Mouse (Mus musculus) T-helper 2 cell (primary cell): ENCODE measurements around the gene Mical3.

Experiments
- in situ Hi-C: fragments of 300-600 bp; cut with MboI, MseI; formaldehyde crosslinking; loops from one replicate; pipeline ENCODE4 v1.15.1; 2025; ENCODE audit warnings: high pct_unique_total_duplicates

Gene Mical3

GRCm38 (mm10) chr6:121111448-121112055 lies 19.2 kb downstream of the Mical3 start:
- in situ Hi-C loops = no loop called here

DNA sequence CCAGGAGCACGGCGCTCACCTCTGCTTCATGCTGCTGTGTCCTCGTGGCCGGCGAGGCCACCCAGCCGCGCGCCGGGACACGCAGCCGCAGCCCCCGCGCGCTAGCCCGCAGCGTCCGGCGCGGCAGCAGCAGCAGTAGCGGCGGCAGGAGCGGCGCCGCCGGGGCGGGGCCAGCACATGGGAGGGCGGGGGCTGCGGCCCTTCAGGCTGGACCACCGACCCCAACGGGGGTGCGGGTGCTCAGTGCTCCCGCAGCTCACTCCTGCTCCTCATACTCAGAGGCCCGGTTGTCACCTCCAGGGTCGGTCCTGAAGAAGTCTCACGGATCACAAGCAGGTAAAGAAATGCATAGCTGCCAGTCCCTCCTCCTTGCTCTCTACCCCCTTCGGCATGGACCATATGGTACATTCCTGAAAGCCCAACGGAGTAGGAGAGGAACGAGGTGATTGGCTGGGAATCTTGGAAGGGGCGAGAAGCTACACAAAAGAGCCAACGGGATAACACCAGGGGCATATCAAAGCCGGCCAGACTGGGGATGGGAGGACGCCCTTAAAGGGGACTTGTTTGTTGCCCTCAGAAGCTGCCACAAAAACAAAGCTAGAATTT lies 20.7 kb downstream of the Mical3 start:
- in situ Hi-C loops = no loop called here

DNA sequence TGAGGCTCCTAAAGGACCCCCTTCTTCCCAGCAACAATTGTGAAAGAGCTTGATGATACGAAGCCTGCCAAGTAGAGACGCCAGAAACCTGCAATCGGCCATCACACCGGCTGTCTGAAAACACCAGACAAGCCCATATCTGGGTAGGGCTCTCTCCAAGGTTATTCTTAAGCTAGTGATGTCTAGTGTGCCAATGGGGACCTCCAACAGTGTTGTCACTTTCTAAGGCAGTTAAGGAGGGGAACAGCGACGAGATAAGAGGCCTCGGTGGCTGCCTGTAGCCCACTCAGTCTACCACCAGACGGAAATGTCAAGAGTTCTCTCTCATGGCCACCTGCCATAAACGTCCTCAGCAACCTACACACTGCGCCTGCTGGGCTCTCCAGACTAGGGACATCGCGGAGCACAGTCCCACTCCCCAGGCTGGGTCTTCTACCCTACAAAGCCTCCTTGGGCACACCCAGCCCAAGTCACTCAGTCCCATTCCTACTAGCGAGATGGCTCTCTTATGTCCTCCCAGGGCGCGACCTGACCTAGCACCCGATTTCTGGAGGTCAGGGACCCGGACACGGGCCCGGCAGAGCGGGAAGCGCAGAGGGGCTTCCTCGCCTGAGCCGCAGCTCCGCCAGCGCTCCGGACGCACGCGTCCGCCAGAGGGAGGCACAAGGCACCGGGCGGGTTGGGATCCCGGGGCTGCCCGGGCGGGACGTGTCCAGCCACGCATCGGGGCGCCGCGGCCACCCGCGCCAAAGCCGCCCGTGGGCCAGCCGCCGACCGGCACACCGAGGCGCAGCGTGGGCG lies 21.4 kb downstream of the Mical3 start:
- in situ Hi-C loops = no loop called here

DNA sequence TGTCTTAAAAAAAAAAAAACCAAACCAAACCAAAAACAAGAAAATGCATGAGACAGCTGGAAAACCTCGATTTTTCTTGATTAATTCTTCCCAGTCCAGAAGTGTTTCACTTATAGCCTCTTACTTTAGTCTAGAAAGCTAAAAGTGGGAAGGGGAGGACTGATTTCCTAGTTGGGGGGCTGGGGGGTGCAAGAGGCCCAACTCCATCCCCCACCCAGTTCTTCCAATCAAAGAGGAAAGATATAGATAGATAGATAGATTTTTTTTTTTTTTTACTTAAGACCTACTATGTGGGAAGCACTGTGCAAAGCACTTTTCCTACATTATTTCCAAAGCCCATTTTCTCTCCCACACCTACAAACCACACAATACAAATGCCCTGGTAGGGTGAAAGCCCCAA lies 22.7 kb downstream of the Mical3 start:
- in situ Hi-C loops = no loop called here

DNA sequence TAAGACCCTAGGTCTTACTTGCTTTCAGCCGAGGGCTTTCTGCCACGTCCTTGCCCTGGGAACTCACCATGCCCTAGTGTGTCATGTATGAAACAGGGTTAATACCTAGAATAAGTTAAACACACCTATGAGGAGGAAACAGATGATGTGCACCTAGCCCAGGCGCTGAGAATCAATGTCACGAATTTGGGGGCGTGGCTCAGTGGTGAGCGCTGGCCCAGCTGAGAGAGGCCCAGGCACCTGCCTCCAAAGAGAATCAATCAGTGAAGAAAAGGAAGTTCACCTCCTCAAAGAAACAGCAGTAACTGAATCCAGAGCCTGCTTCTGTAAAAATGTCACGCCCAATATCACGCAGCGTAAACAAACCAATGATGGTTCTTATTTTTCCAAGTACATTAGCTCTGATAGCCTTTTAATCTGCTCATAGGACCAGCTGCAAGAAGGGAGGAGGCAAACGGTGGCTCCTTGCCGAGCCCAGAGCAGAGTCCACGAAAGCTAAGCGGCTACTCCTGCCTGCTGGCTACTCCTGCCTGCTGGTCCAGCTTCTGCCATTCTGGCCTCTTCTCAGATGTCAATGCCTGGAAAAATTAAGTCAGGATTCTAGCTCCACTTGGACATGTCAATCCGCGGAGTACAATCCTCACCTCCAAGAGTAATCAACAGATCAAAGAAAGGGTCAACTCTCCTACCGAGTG lies 23.9 kb downstream of the Mical3 start:
- in situ Hi-C loops = no loop called here

GRCm38 (mm10) chr6:121105726-121106125 lies 25.1 kb downstream of the Mical3 start:
- in situ Hi-C loops = no loop called here

DNA sequence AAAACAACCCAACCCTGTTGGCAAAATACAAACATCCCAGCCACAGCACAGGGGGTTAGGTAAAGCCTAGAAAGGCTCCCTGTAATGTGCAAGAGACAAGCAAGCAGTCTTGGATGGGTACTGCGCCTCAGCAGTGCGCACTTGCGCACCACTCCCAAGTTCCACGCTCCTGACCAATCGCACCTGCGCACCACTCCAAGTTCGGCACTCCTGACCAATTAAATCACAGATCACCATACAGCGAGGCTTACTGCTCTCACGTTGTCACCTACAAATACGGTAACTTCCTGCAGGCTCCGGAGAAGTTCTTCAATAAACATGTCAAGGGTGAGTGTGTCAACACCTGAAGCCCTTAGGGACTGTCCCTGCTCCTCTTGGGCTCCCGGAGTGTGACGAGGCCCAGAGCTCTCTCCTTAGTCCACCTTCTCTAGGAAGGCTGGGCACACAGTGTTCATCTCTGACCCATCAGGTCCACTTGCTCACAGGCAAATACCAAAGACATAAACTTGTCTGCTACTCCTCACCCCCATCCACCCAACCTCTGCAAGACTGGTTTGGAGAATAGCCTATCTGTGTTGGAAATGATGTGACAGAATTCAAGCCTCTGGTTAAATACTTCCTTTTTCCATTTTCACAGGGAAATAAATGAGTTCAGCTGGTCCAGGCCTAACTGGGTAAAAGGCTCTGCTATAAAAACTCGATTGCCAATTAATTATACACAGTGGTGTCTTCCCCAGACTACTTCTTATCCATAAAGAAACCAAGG lies 27.2 kb downstream of the Mical3 start:
- in situ Hi-C loops = no loop called here

GRCm38 (mm10) chr6:121102941-121103340 lies 27.9 kb downstream of the Mical3 start:
- in situ Hi-C loops = no loop called here

DNA sequence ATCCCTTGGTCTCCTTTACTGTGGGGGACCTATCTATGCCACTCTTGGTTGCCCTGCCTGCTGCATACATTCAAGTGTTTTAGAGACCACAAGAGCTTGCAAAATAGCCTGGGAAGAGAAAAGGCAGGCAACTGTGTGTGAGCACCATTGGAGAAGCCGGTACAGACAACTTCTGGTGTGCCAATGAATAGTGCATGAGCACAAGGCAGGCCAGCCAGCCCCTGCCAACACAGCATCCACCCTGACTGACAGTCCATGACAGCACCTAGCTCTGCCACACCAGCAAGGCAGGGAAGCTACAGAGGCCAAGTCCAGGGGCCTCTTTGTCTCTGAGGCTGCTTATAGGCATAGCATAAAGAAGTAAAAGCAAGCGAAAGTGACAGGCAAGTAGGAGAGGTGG lies 28.7 kb downstream of the Mical3 start:
- in situ Hi-C loops = no loop called here

- in situ Hi-C loops = no loop called here
Observed at GRCm38 (mm10) chr6:121101201-121101600, 29.6 kb downstream of the Mical3 start.

DNA sequence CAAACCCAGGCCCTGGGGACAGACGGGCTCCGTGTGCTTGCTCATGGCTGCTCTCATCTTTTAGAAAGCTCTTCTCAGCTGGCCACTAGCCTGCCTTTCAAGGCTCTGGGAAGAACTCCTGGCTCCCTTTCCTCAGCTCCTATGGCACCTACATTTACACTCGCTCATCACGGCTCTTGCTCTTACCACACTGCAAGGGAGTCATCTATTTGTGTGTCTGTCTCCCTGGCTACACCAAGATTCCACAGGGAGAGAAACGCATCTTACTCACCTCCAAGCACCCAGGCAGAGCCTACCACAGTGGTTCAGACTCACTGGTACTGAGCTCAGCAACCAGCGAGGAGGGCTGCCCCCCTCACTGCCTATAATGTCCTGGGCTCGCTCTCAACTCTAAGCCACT lies 31.0 kb downstream of the Mical3 start:
- in situ Hi-C loops = no loop called here

DNA sequence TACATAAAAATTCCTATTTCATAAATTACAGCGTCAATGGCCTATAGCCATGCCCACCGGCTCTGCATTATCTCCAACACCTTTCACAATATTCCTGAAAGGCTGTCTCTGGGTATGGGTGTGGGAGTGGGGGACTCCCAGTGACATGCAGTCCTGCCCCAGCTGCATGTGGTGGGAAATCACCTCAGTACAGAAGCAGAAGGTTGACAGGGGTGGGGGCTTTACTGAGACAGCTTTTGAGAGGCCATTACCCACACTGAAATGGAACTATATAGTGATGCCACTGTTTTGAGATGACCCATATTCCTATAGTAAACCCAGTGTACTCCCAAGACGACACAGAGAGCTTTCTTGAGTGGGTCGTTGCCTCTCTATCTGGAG lies 31.6 kb downstream of the Mical3 start:
- in situ Hi-C loops = no loop called here

- in situ Hi-C loops = no loop called here
Observed at GRCm38 (mm10) chr6:121098511-121099227, 32.1 kb downstream of the Mical3 start.

GRCm38 (mm10) chr6:121098109-121098508 lies 32.7 kb downstream of the Mical3 start:
- in situ Hi-C loops = no loop called here

- in situ Hi-C loops = no loop called here
Observed at GRCm38 (mm10) chr6:121096862-121097261, 33.9 kb downstream of the Mical3 start.

DNA sequence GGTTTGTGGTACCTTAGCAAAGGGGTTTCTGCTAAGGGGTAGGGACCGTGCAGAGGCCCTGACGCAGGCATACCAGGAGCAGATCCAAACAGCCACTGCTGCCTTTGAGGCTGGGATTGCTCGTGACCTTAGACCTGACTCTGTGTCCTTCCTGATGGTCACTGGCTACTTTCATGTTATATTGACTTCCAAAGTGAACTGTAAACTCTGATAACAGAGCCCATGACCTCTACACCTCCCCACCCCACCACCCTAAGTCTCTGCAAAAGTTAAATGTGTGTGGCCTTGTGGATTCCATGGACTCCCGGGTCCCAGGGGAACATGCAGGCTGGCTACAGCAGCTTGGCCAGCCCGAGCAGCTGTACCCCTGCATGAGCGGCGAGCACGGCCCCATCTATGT lies 34.4 kb downstream of the Mical3 start:
- in situ Hi-C loops = no loop called here

GRCm38 (mm10) chr6:121093662-121094408 lies 37.0 kb downstream of the Mical3 start:
- in situ Hi-C loops = no loop called here

GRCm38 (mm10) chr6:121090786-121091185 lies 40.0 kb downstream of the Mical3 start:
- in situ Hi-C loops = no loop called here

GRCm38 (mm10) chr6:121087586-121088245 lies 43.1 kb downstream of the Mical3 start:
- in situ Hi-C loops = no loop called here

- in situ Hi-C loops = no loop called here
Observed at GRCm38 (mm10) chr6:121087127-121087526, 43.7 kb downstream of the Mical3 start.
